Mouse (Mus musculus) limb, embryonic 14.5 days (tissue): Measurements from ENCODE around the gene Gapdh. TPM values are rescaled to one million over a fixed set of nuclear protein-coding genes. Genes with fewer than 3 reads are reported as not detected.

Source experiments
- ATAC-seq: fragments of 200-750 bp; cut with Nextera tagmentation; 2 replicates; pipeline ENCODE4 v1.8.0; 2017; ENCODE audit warnings: low read depth, moderate number of reproducible peaks, moderate TSS enrichment; ENCODE audit not compliant: low FRiP score
- DNase-seq: peaks from one replicate; pipeline ENCODE4 v3.0.0-alpha.2; 2015; ENCODE audit warnings: low spot score
- H3K27ac ChIP-seq: fragments of 300-500 bp; sonication (generic); replicated peaks from 2 replicates; pipeline ENCODE4 v1.5.1; 2014; ENCODE audit warnings: low read depth, mild to moderate bottlenecking, low read length, moderate library complexity, mixed read lengths
- H3K27me3 ChIP-seq: fragments of 300-500 bp; sonication (generic); 2 replicates; pipeline ENCODE4 v1.6.1; 2014; ENCODE audit warnings: low read length, mixed read lengths; ENCODE audit not compliant: control insufficient read depth, insufficient read depth
- H3K36me3 ChIP-seq: fragments of 300-500 bp; sonication (generic); 2 replicates; pipeline ENCODE4 v1.6.1; 2014; ENCODE audit warnings: mild to moderate bottlenecking, low read length, moderate library complexity, mixed read lengths; ENCODE audit not compliant: control insufficient read depth, insufficient read depth
- H3K4me1 ChIP-seq: fragments of 300-500 bp; sonication (generic); 2 replicates; pipeline ENCODE4 v1.6.1; 2014; ENCODE audit warnings: antibody characterized with exemption, low read length, mixed read lengths; ENCODE audit not compliant: control insufficient read depth, insufficient read depth
- H3K4me2 ChIP-seq: fragments of 300-500 bp; sonication (generic); replicated peaks from 2 replicates; pipeline ENCODE4 v1.6.1; 2014; ENCODE audit warnings: low read depth, mild to moderate bottlenecking, low read length, moderate library complexity; ENCODE audit not compliant: severe bottlenecking
- H3K4me3 ChIP-seq: fragments of 300-500 bp; sonication (generic); replicated peaks from 2 replicates; pipeline ENCODE4 v1.5.1; 2014; ENCODE audit warnings: low read length
- H3K9ac ChIP-seq: fragments of 300-500 bp; sonication (generic); 2 replicates; pipeline ENCODE4 v1.6.1; 2014; ENCODE audit warnings: mild to moderate bottlenecking, low read depth, low read length, moderate library complexity; ENCODE audit not compliant: severe bottlenecking
- H3K9me3 ChIP-seq: fragments of 300-500 bp; sonication (generic); 2 replicates; pipeline ENCODE4 v1.6.1; 2016; ENCODE audit warnings: low read length; ENCODE audit not compliant: control insufficient read depth
- POLR2A ChIP-seq: fragments of 200-500 bp; IDR thresholded peaks from 2 replicates; pipeline ENCODE4 v1.8.0; 2012; ENCODE audit warnings: inconsistent platforms, mild to moderate bottlenecking, moderate library complexity, borderline replicate concordance; ENCODE audit not compliant: insufficient read depth, insufficient read length; ENCODE audit errors: extremely low read depth
- WGBS: fragments of 180-500 bp; shearing (Covaris S2); extraction: QIAGEN DNeasy Blood & Tissue Kit; methylation state at CpG from one replicate; pipeline ENCODE4 v1.1.7; 2014; 5-methylcytosine and 5-hydroxymethylcytosine counted together
- microRNA-seq: library from miRNA; unstranded; fragments of <30 nt; microRNA quantifications from one replicate; pipeline ENCODE4, GENCODE M21; 2016
- polyA plus RNA-seq, 2 experiments: library from polyadenylated mRNA; depleted of rRNA in 1 of 2; stranded (reverse) in 1 of 2; unstranded in 1 of 2; fragments of >200 nt; fragmentation: Nextera tagmentation in 1 of 2; extraction: Ambion mirVana in 1 of 2; gene quantifications; 2 replicates each; pipeline versions ENCODE4 v1.2.1 to v1.2.3; 2012 to 2014

The Gapdh gene
- polyA plus RNA-seq, 2 experiments, result 1,691 to 3,758 TPM

DNA sequence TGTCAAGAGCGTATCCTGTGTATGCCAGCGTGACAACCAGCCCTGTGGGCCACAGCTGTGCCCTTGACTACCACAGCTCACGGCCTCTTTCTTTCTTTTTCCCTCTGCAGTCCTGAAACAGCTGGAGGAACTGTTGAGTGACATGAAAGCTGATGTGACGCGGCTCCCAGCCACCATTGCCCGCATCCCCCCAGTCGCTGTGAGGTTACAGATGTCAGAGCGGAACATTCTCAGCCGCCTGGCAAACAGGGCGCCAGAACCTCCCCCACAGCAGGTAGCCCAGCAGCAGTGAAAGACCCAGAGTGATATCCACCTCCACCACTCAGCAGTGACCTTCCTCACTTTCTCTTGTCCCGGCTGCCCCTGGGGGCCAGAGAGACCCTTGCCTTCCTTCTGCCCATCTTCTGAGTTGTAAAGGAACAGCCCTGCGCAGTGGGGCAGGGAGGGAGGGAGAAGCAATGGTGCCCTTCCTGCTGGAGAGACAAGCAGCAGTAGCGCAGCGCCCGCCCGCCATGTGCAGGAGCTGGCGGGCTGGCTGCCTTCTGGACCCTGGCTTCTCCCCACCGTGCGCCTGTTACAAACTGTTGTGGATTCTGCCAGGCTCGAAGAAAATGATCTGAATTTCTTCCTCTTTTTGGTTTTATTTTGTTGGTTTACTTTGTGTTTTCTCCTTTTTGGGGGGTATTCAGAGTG is 36.4 kb downstream of the Gapdh start:
- Histone ChIP-seq H3K27me3 (no peaks in the 10 kb centered on the region), H3K36me3 (peaks cover 72% of the 10 kb centered on the region), H3K4me1 (no peaks in the 10 kb centered on the region), H3K4me3 (no peak overlapping the region), H3K9ac (no peak overlapping the region), H3K4me2 (no peak overlapping the region), H3K9me3 (no peaks in the 10 kb centered on the region), H3K27ac (no peak overlapping the region)
- WGBS, result 87% methylated on average over 19 of the region's 20 CpGs
- no peak for TF ChIP-seq POLR2A
- ATAC-seq (no peak), DNase-seq (no peak)

DNA sequence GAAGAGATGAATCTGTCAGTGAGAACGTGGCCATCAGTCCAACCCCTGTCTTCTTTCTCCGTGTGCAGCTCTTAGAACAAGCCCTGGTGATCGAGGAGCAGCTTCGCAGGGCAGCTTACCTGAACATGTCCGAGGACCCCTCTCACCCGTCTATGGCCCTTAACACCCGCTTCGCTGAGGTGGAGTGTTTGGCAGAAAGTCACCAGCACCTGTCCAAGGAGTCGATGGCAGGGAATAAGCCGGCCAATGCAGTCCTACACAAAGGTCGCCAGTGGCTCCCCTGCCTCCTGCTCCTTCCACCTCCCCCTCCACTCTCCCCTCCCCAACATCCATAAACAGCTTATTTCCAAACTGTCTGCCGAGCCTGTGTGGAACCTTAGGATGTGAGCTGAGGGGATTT is 37.5 kb downstream of the Gapdh start:
- H3K36me3 ChIP-seq, result peaks cover 72% of the 10 kb centered on the region
- TF ChIP-seq POLR2A, result no peak
- DNase-seq (no peak), ATAC-seq (no peak)
- no peak overlapping the region for H3K9ac ChIP-seq
- 91% methylated on average over 12 of the region's 12 CpGs for WGBS
- H3K4me3 ChIP-seq, result no peak overlapping the region
- H3K27ac ChIP-seq, result no peak overlapping the region
- no peak overlapping the region for H3K4me2 ChIP-seq
- H3K4me1 ChIP-seq, result no peaks in the 10 kb centered on the region
- H3K27me3 ChIP-seq, result no peaks in the 10 kb centered on the region
- H3K9me3 ChIP-seq, result no peaks in the 10 kb centered on the region

DNA sequence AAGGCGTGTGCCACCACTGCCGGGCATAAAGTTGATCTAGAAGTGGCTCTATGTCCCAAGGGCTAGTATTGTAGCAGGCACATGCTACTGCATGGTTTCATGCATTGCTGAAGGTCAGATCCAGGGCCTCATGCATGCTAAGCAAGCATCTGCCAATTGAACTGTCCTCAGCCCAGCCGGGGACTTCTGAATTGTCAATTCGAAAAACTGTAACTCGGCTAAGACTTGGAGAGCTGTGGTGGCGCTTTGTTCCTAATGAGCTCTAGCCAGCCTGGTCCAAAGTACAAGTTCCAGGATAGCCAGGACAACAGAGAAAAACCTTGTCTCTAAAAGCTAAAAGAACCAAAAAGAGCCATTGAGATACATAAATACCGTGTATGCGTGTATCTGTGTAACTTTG is 46.9 kb downstream of the Gapdh start:
- TF ChIP-seq POLR2A, result no peak

DNA sequence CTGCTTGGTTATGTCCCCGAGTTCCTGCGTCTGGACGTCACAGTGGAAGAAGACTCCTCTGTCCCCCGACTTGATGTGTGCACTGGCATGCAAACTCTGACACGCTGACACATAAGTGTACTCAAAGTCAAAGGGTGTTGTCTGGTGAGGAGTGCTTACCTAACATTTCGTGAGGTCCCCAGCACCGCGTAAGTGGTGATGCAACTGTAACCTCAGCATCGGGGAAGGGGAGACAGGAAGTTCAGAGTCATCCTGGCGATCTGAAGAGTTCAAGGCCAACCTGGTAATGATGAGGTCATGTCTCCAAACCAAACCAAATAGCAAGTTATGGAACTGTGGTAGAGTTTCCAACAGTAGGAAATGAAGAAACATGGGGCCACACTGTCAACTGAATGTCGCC is 53.7 kb downstream of the Gapdh start:
- no peaks in the 10 kb centered on the region for H3K27me3 ChIP-seq
- peaks cover 96% of the 10 kb centered on the region for H3K36me3 ChIP-seq
- DNase-seq, result no peak
- no peaks in the 10 kb centered on the region for H3K9me3 ChIP-seq
- no peak overlapping the region for H3K27ac ChIP-seq
- TF ChIP-seq POLR2A, result no peak
- no peak for ATAC-seq
- WGBS, result 91% methylated on average over 11 of the region's 11 CpGs
- H3K4me3 ChIP-seq, result no peak overlapping the region
- no peaks in the 10 kb centered on the region for H3K4me1 ChIP-seq
- no peak overlapping the region for H3K9ac ChIP-seq
- no peak overlapping the region for H3K4me2 ChIP-seq

More for the DNA sequence above, 46.9 kb downstream of the Gapdh start:
- no peak overlapping the region for H3K4me2 ChIP-seq
- H3K36me3 ChIP-seq, result peaks cover 96% of the 10 kb centered on the region
- no peak overlapping the region for H3K27ac ChIP-seq
- 97% methylated on average over 8 of the region's 8 CpGs for WGBS
- H3K27me3 ChIP-seq, result no peaks in the 10 kb centered on the region
- no peak overlapping the region for H3K4me3 ChIP-seq
- ATAC-seq (no peak), DNase-seq (no peak)
- H3K4me1 ChIP-seq, result no peaks in the 10 kb centered on the region
- no peaks in the 10 kb centered on the region for H3K9me3 ChIP-seq
- H3K9ac ChIP-seq, result no peak overlapping the region

Small RNAs within 50 kb of the gene (microRNA-seq; reads per million reads assigned to microRNA genes)
- gene Mir3098, result not detected

Other genes with a start within 250 kb of the Gapdh start
- 1,126 and 1,778 TPM in 2 replicates for gene Ptms, start 246.4 kb downstream of the Gapdh start, polyA plus RNA-seq (2012; rRNA removed)
- 306 and 353 TPM in 2 replicates for gene Ptms, start 246.4 kb downstream of the Gapdh start, polyA plus RNA-seq (2014; fragmentation: Nextera tagmentation; extraction: Ambion mirVana)
- 407 and 471 TPM in 2 replicates for gene Mlf2, start 235.1 kb downstream of the Gapdh start, polyA plus RNA-seq (2012; rRNA removed)
- gene Mlf2, start 235.1 kb downstream of the Gapdh start, polyA plus RNA-seq (2014; fragmentation: Nextera tagmentation; extraction: Ambion mirVana), result 355 and 380 TPM in 2 replicates
- 215 and 251 TPM in 2 replicates for gene Cops7a, start 200.9 kb downstream of the Gapdh start, polyA plus RNA-seq (2012; rRNA removed)
- gene Cops7a, start 200.9 kb downstream of the Gapdh start, polyA plus RNA-seq (2014; fragmentation: Nextera tagmentation; extraction: Ambion mirVana), result 137 and 144 TPM in 2 replicates
- gene Pianp, start 169.8 kb downstream of the Gapdh start, polyA plus RNA-seq (2012; rRNA removed), result 35.2 and 44.6 TPM in 2 replicates
- gene Pianp, start 169.8 kb downstream of the Gapdh start, polyA plus RNA-seq (2014; fragmentation: Nextera tagmentation; extraction: Ambion mirVana), result 20.0 and 20.3 TPM in 2 replicates
- gene Zfp384, start 157.3 kb downstream of the Gapdh start, polyA plus RNA-seq (2012; rRNA removed), result 103 and 130 TPM in 2 replicates
- gene Zfp384, start 157.3 kb downstream of the Gapdh start, polyA plus RNA-seq (2014; fragmentation: Nextera tagmentation; extraction: Ambion mirVana), result 12.4 and 14.6 TPM in 2 replicates
- gene Ing4, start 126.7 kb downstream of the Gapdh start, polyA plus RNA-seq (2012; rRNA removed), result 143 TPM in 2 replicates
- 122 and 131 TPM in 2 replicates for gene Ing4, start 126.7 kb downstream of the Gapdh start, polyA plus RNA-seq (2014; fragmentation: Nextera tagmentation; extraction: Ambion mirVana)
- gene Acrbp, start 116.8 kb downstream of the Gapdh start, polyA plus RNA-seq (2012; rRNA removed), result 28.9 and 31.3 TPM in 2 replicates
- gene Acrbp, start 116.8 kb downstream of the Gapdh start, polyA plus RNA-seq (2014; fragmentation: Nextera tagmentation; extraction: Ambion mirVana), result 9.4 and 13.9 TPM in 2 replicates
- gene Lpar5, start 98.5 kb downstream of the Gapdh start, polyA plus RNA-seq (2012; rRNA removed), result 3.9 and 5.0 TPM in 2 replicates
- 2.5 and 4.0 TPM in 2 replicates for gene Lpar5, start 98.5 kb downstream of the Gapdh start, polyA plus RNA-seq (2014; fragmentation: Nextera tagmentation; extraction: Ambion mirVana)
- 75.0 and 89.7 TPM in 2 replicates for gene Chd4, start 70.5 kb downstream of the Gapdh start, polyA plus RNA-seq (2012; rRNA removed)
- 78.6 and 81.8 TPM in 2 replicates for gene Chd4, start 70.5 kb downstream of the Gapdh start, polyA plus RNA-seq (2014; fragmentation: Nextera tagmentation; extraction: Ambion mirVana)
- 43.7 and 48.5 TPM in 2 replicates for gene Nop2, start 34.6 kb downstream of the Gapdh start, polyA plus RNA-seq (2012; rRNA removed)
- gene Nop2, start 34.6 kb downstream of the Gapdh start, polyA plus RNA-seq (2014; fragmentation: Nextera tagmentation; extraction: Ambion mirVana), result 54.2 TPM in 2 replicates
- gene Iffo1, start 21.2 kb downstream of the Gapdh start, polyA plus RNA-seq (2012; rRNA removed), result 64.7 and 78.6 TPM in 2 replicates
- gene Iffo1, start 21.2 kb downstream of the Gapdh start, polyA plus RNA-seq (2014; fragmentation: Nextera tagmentation; extraction: Ambion mirVana), result 25.9 and 34.1 TPM in 2 replicates
- gene Ncapd2, start 25.2 kb upstream of the Gapdh start, polyA plus RNA-seq (2012; rRNA removed), result 250 and 270 TPM in 2 replicates
- 82.9 and 96.9 TPM in 2 replicates for gene Ncapd2, start 25.2 kb upstream of the Gapdh start, polyA plus RNA-seq (2014; fragmentation: Nextera tagmentation; extraction: Ambion mirVana)
- 56.5 and 75.0 TPM in 2 replicates for gene Mrpl51, start 25.3 kb upstream of the Gapdh start, polyA plus RNA-seq (2012; rRNA removed)
- gene Mrpl51, start 25.3 kb upstream of the Gapdh start, polyA plus RNA-seq (2014; fragmentation: Nextera tagmentation; extraction: Ambion mirVana), result 189 and 199 TPM in 2 replicates
- 14.7 and 16.2 TPM in 2 replicates for gene Vamp1, start 49.1 kb upstream of the Gapdh start, polyA plus RNA-seq (2012; rRNA removed)
- 2.4 and 2.6 TPM in 2 replicates for gene Vamp1, start 49.1 kb upstream of the Gapdh start, polyA plus RNA-seq (2014; fragmentation: Nextera tagmentation; extraction: Ambion mirVana)
- gene Tapbpl, start 65.4 kb upstream of the Gapdh start, polyA plus RNA-seq (2012; rRNA removed), result 2.7 and 2.8 TPM in 2 replicates
- gene Tapbpl, start 65.4 kb upstream of the Gapdh start, polyA plus RNA-seq (2014; fragmentation: Nextera tagmentation; extraction: Ambion mirVana), result 3.4 and 3.7 TPM in 2 replicates
- gene Cd27, start 70.5 kb upstream of the Gapdh start, polyA plus RNA-seq (2012; rRNA removed), result 0.22 and 0.50 TPM in 2 replicates
- 1.3 and 1.5 TPM in 2 replicates for gene Cd27, start 70.5 kb upstream of the Gapdh start, polyA plus RNA-seq (2014; fragmentation: Nextera tagmentation; extraction: Ambion mirVana)
- gene Tuba3a, start 119.6 kb upstream of the Gapdh start, polyA plus RNA-seq (2012; rRNA removed), result 0.45 and 0.47 TPM in 2 replicates
- 0.30 TPM in 1 of 2 replicates, not detected in the other for gene Tuba3a, start 119.6 kb upstream of the Gapdh start, polyA plus RNA-seq (2014; fragmentation: Nextera tagmentation; extraction: Ambion mirVana)
- gene Ltbr, start 147.4 kb upstream of the Gapdh start, polyA plus RNA-seq (2012; rRNA removed), result 52.7 and 68.8 TPM in 2 replicates
- 45.8 and 51.1 TPM in 2 replicates for gene Ltbr, start 147.4 kb upstream of the Gapdh start, polyA plus RNA-seq (2014; fragmentation: Nextera tagmentation; extraction: Ambion mirVana)
- gene Scnn1a, start 154.2 kb upstream of the Gapdh start, polyA plus RNA-seq (2012; rRNA removed), result 2.5 and 2.9 TPM in 2 replicates
- 1.8 and 1.9 TPM in 2 replicates for gene Scnn1a, start 154.2 kb upstream of the Gapdh start, polyA plus RNA-seq (2014; fragmentation: Nextera tagmentation; extraction: Ambion mirVana)
- 88.8 and 106 TPM in 2 replicates for gene Tnfrsf1a, start 182.9 kb upstream of the Gapdh start, polyA plus RNA-seq (2012; rRNA removed)
- 85.6 and 87.8 TPM in 2 replicates for gene Tnfrsf1a, start 182.9 kb upstream of the Gapdh start, polyA plus RNA-seq (2014; fragmentation: Nextera tagmentation; extraction: Ambion mirVana)
- gene Plekhg6, start 214.3 kb upstream of the Gapdh start, polyA plus RNA-seq (2012; rRNA removed), result 1.2 and 1.3 TPM in 2 replicates
- 1.6 and 1.8 TPM in 2 replicates for gene Plekhg6, start 214.3 kb upstream of the Gapdh start, polyA plus RNA-seq (2014; fragmentation: Nextera tagmentation; extraction: Ambion mirVana)